Mouse (Mus musculus): ENCODE measurements around the gene Tmem176b.

DNA sequence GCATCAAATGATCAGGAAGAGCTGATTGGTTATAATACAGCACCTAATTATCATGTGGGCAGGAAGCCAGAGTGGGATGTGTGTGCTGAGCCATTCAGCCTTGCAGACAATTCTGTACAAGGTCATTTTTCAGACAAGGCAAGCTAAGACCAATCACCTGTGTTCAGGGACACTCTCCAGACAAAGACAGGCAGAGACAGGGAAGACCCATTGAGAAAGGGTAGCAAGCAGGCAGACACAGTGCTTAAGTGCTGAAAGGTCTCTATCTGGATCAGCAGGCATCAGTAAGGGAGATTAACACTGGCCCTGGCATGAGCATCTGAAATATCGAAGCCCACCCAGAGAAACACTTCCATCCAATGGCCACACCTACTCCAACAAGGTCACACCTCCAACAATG lies 56.9 kb downstream of the Tmem176b start:
- TF ChIP-seq CTCF (IDR thresholded peaks at IDR 0.05; ENCODE audit: extremely low read depth, insufficient read depth, insufficient read length, insufficient replicate concordance) (no peak), POLR2A (IDR thresholded peaks at IDR 0.05; ENCODE audit: low read depth, low read length) (no peak)
